Mouse (Mus musculus) spleen, adult 2 months (tissue): Measurements from ENCODE around the gene Ccm2l.

Experiments
- CTCF ChIP-seq: fragments of 200-500 bp; IDR thresholded peaks from 2 replicates; pipeline ENCODE4 v1.5.1; 2011; ENCODE audit warnings: mild to moderate bottlenecking, inconsistent platforms; ENCODE audit not compliant: insufficient read depth, insufficient read length, insufficient replicate concordance; ENCODE audit errors: extremely low read depth
- POLR2A ChIP-seq: fragments of 200-500 bp; IDR thresholded peaks from 2 replicates; pipeline ENCODE4 v1.6.1; 2011; ENCODE audit warnings: low read depth, low read length, inconsistent platforms

- TF ChIP-seq CTCF = peak; percentile 64; the same call in 1 of the 2 replicates
- no peak for TF ChIP-seq POLR2A
Observed at GRCm38 (mm10) chr2:153131019-153131418, 65.3 kb downstream of the Ccm2l start.
